Mouse (Mus musculus): Measurements from ENCODE around the gene Porcn. TPM values are rescaled to one million over a fixed set of nuclear protein-coding genes. Genes with fewer than 3 reads are reported as not detected.
A peak's percentile ranks its signal among the peaks of the same experiment; 100 is the strongest.

Porcn gene
- polyA plus RNA-seq, 1 experiment: 67.5 TPM

- H3K4me3 ChIP-seq: peak within 1 kb of the TSS; percentile 48
- H3K4me2 ChIP-seq (ENCODE audit: low read depth): peak within 1 kb of the TSS; percentile 70
- peaks cover 6% of the 10 kb centered on the region for H3K79me2 ChIP-seq (ENCODE audit: control insufficient read depth, insufficient read depth)
- peak within 1 kb of the TSS; percentile 27 for H3ac ChIP-seq (ENCODE audit: control insufficient read depth, insufficient read length)
- no peaks in the 10 kb centered on the region for H3K36me3 ChIP-seq (ENCODE audit: control insufficient read depth, insufficient read depth)
- H3K27me3 ChIP-seq (ENCODE audit: control insufficient read depth, insufficient read depth, insufficient read length): no peaks in the 10 kb centered on the region
- peak; percentile 56 for TF ChIP-seq POLR2A (IDR thresholded peaks at IDR 0.05; ENCODE audit: insufficient read length, low read depth)
- TF ChIP-seq MYOG (IDR thresholded peaks at IDR 0.05; ENCODE audit: control insufficient read depth in 1 of 3, insufficient read depth in 1 of 3, insufficient read length in 2 of 3, low read depth in 2 of 3): no peak
- peak; percentile 81 for TF ChIP-seq MAX (IDR thresholded peaks at IDR 0.05; ENCODE audit: low read depth)
- TF ChIP-seq POLR2AphosphoS2 (IDR thresholded peaks at IDR 0.05; ENCODE audit: insufficient read length, low read depth): no peak
- no peak for TF ChIP-seq REST (IDR thresholded peaks at IDR 0.05; ENCODE audit: insufficient read depth, insufficient read length)
- TF ChIP-seq USF1 (IDR thresholded peaks at IDR 0.05; ENCODE audit: low read depth): peak; percentile 49
- no peak for TF ChIP-seq TCF3 (IDR thresholded peaks at IDR 0.05; ENCODE audit: insufficient read length, low read depth)
- peak in 1 of 3 experiments; percentile 20 for TF ChIP-seq MYOD1 (IDR thresholded peaks at IDR 0.05; ENCODE audit: control insufficient read depth in 1 of 3, insufficient read length in 2 of 3, low read depth in 2 of 3)
Measured at GRCm38 (mm10) chrX:8175504-8176385, 30.6 kb downstream of the Porcn start, which contains the start of gene Tbc1d25. TSS of gene Tbc1d25 (minus strand) at chrX:8176181.

- Histone ChIP-seq H3ac (ENCODE audit: control insufficient read depth, insufficient read length) (peak overlapping the region; percentile 27), H3K4me3 (peak overlapping the region; percentile 48), H3K27me3 (ENCODE audit: control insufficient read depth, insufficient read depth, insufficient read length) (no peaks in the 10 kb centered on the region), H3K79me2 (ENCODE audit: control insufficient read depth, insufficient read depth) (peaks cover 6% of the 10 kb centered on the region), H3K4me2 (ENCODE audit: low read depth) (peak overlapping the region; percentile 70), H3K36me3 (ENCODE audit: control insufficient read depth, insufficient read depth) (no peaks in the 10 kb centered on the region)
- TF ChIP-seq E2F4 (IDR thresholded peaks at IDR 0.05; ENCODE audit: insufficient read depth) (no peak), MAX (IDR thresholded peaks at IDR 0.05; ENCODE audit: low read depth) (no peak), USF1 (IDR thresholded peaks at IDR 0.05; ENCODE audit: low read depth) (no peak), MYOG (IDR thresholded peaks at IDR 0.05; ENCODE audit: control insufficient read depth in 1 of 3, insufficient read depth in 1 of 3, insufficient read length in 2 of 3, low read depth in 2 of 3) (no peak), MYOD1 (IDR thresholded peaks at IDR 0.05; ENCODE audit: control insufficient read depth in 1 of 3, insufficient read length in 2 of 3, low read depth in 2 of 3) (no peak), REST (IDR thresholded peaks at IDR 0.05; ENCODE audit: insufficient read depth, insufficient read length) (no peak), POLR2A (IDR thresholded peaks at IDR 0.05; ENCODE audit: insufficient read length, low read depth) (no peak), TCF12 (IDR thresholded peaks at IDR 0.05; ENCODE audit: insufficient read depth, poor library complexity, severe bottlenecking) (no peak), TCF3 (IDR thresholded peaks at IDR 0.05; ENCODE audit: insufficient read length, low read depth) (no peak), SRF (IDR thresholded peaks at IDR 0.05; ENCODE audit: control insufficient read depth, insufficient read length, low read depth) (no peak)
Measured at GRCm38 (mm10) chrX:8175169-8175503, 31.2 kb downstream of the Porcn start.

DNA sequence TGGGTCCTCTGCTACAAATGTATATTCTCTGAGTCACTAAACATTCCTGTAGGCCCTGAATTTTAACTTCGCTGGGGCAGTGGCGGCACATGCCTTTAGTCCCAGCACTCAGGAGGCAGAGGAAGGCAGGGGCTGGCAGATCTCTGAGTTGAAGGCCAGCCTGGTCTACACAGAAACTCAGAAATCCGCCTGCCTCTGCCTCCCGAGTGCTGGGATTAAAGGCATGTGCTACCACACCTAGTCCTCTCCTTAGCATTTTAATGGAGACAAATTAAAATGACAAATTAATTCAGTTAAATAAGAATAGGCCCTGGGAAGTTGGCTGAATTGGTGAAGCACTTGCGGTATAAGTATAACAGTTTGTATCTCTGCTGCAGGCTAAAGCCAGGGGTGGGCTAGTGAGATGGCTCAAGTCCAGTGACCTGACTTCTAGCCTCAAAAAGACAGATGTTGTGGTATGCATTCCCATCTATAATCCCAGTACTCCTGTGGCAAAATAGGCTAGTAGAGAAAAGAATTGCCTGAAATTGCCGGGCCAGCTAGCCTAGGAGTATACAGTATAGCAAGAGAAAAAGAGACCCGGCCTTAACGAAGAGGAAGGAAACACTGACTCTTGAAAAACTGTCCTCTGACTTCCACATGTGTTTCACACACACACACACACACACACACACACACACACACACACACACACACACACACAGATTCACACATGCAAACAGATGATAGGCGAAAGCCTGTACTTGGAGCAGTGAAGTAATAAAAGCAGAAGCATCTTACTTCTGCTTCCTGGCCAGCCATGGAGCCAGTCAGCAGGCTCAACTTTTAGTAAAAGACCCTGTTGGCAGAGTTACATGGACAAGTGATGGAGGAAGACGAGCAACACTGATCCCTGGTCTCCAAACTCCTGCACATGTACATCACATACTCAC, 38.3 kb downstream of the Porcn start:
- H3K4me3 ChIP-seq: no peak overlapping the region
- H3ac ChIP-seq (ENCODE audit: control insufficient read depth, insufficient read length): no peak overlapping the region
- no peak overlapping the region for H3K4me2 ChIP-seq (ENCODE audit: low read depth)
- H3K27me3 ChIP-seq (ENCODE audit: control insufficient read depth, insufficient read depth, insufficient read length): no peaks in the 10 kb centered on the region
- no peak for TF ChIP-seq POLR2A (IDR thresholded peaks at IDR 0.05; ENCODE audit: insufficient read length, low read depth)
- H3K36me3 ChIP-seq (ENCODE audit: control insufficient read depth, insufficient read depth): no peaks in the 10 kb centered on the region
- no peaks in the 10 kb centered on the region for H3K79me2 ChIP-seq (ENCODE audit: control insufficient read depth, insufficient read depth)

- H3K79me2 ChIP-seq (ENCODE audit: control insufficient read depth, insufficient read depth): no peaks in the 10 kb centered on the region
- no peak overlapping the region for H3ac ChIP-seq (ENCODE audit: control insufficient read depth, insufficient read length)
- H3K27me3 ChIP-seq (ENCODE audit: control insufficient read depth, insufficient read depth, insufficient read length): no peaks in the 10 kb centered on the region
- H3K36me3 ChIP-seq (ENCODE audit: control insufficient read depth, insufficient read depth): no peaks in the 10 kb centered on the region
- H3K4me3 ChIP-seq: no peak overlapping the region
- TF ChIP-seq MYOG (IDR thresholded peaks at IDR 0.05; ENCODE audit: control insufficient read depth in 1 of 3, insufficient read depth in 1 of 3, insufficient read length in 2 of 3, low read depth in 2 of 3): no peak
- TF ChIP-seq USF1 (IDR thresholded peaks at IDR 0.05; ENCODE audit: low read depth): no peak
- TF ChIP-seq TCF12 (IDR thresholded peaks at IDR 0.05; ENCODE audit: insufficient read depth, poor library complexity, severe bottlenecking): no peak
- TF ChIP-seq POLR2A (IDR thresholded peaks at IDR 0.05; ENCODE audit: insufficient read length, low read depth): no peak
- TF ChIP-seq E2F4 (IDR thresholded peaks at IDR 0.05; ENCODE audit: insufficient read depth): no peak
- TF ChIP-seq REST (IDR thresholded peaks at IDR 0.05; ENCODE audit: insufficient read depth, insufficient read length): no peak
- no peak for TF ChIP-seq MYOD1 (IDR thresholded peaks at IDR 0.05; ENCODE audit: control insufficient read depth in 1 of 3, insufficient read length in 2 of 3, low read depth in 2 of 3)
- TF ChIP-seq MAX (IDR thresholded peaks at IDR 0.05; ENCODE audit: low read depth): no peak
- no peak for TF ChIP-seq TCF3 (IDR thresholded peaks at IDR 0.05; ENCODE audit: insufficient read length, low read depth)
- no peak for TF ChIP-seq POLR2AphosphoS2 (IDR thresholded peaks at IDR 0.05; ENCODE audit: insufficient read length, low read depth)
- TF ChIP-seq CEBPB (IDR thresholded peaks at IDR 0.05; ENCODE audit: insufficient read depth, poor library complexity, severe bottlenecking): no peak
- no peak for TF ChIP-seq SRF (IDR thresholded peaks at IDR 0.05; ENCODE audit: control insufficient read depth, insufficient read length, low read depth)
- no peak overlapping the region for H3K4me2 ChIP-seq (ENCODE audit: low read depth)
Measured at GRCm38 (mm10) chrX:8164471-8164870, 41.9 kb downstream of the Porcn start.

Data from myocyte (in vitro differentiated cells).